Mouse (Mus musculus): ENCODE results near the gene Zmat5. TPM values are rescaled to one million over a fixed set of nuclear protein-coding genes. Genes with fewer than 3 reads are reported as not detected.

The Zmat5 gene
- polyA plus RNA-seq, 1 experiment: 40.2 TPM

DNA sequence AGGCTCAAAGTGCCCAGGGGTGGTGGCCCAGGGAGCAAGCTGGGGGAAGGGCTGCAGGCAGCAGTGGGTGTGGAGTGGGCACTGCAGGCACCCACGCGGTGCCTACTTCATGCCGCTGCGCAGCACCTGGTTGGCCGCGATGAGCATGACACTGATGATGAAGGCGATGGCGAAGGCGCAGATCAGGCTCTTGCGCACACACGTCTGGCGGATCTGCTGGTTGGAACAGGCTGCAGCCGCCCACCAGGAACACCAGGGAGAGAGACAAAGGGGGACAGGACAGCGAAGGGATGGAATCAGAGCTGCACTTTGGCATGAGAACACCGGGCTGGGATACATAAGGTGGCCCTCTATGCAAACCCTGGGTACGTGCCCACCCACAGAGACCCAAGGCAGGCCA lies 34.2 kb downstream of the Zmat5 start:
- no peak for TF ChIP-seq CTCF (IDR thresholded peaks at IDR 0.05; ENCODE audit: borderline replicate concordance, extremely low read depth, insufficient read depth, insufficient read length)
- TF ChIP-seq POLR2A (IDR thresholded peaks at IDR 0.05; ENCODE audit: borderline replicate concordance, extremely low read depth, insufficient read depth, insufficient read length, poor library complexity, severe bottlenecking): no peak
- DNase-seq (ENCODE audit: low read depth): no peak

DNA sequence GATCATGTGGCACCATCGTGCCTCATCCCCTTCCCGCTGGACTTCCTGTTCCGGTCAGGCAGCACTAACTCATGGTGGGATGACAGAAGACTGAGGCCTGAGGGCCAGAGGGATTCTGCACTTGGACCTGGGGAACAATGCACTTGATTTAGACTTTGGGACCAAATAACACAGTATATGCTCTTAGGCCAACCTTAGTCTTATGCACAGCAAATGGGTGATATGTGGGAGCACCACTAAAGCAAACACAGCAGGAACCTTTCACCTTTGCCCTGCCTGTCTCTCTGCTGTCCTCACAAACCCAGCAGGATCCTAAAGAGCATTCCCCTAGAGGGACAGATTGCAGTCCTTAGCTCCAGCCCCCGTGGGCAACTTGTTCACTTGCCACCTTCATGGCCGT lies 36.3 kb downstream of the Zmat5 start:
- TF ChIP-seq CTCF (IDR thresholded peaks at IDR 0.05; ENCODE audit: borderline replicate concordance, extremely low read depth, insufficient read depth, insufficient read length) (no peak), POLR2A (IDR thresholded peaks at IDR 0.05; ENCODE audit: borderline replicate concordance, extremely low read depth, insufficient read depth, insufficient read length, poor library complexity, severe bottlenecking) (no peak)
- DNase-seq (ENCODE audit: low read depth): no peak

DNA sequence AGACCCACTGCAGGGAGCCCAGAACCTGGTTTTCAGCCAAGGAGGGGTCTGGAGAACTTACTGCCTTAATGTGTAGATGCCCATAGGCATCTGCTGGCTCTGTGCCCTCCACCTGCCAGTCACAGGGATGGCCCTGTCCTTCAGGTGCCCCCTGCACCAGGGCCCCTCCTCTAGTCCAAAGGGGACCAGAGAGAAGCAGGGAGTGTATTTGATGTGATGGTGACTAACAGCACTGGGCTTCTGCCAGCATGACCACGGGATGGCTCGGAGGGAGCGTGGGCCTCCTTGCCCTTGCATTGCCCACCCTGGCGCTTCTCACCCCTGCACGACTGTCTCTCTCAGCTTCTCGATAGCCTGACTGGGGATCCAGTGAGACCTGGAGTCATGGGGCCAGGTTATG lies 40.2 kb downstream of the Zmat5 start:
- TF ChIP-seq POLR2A (IDR thresholded peaks at IDR 0.05; ENCODE audit: borderline replicate concordance, extremely low read depth, insufficient read depth, insufficient read length, poor library complexity, severe bottlenecking) (no peak), CTCF (IDR thresholded peaks at IDR 0.05; ENCODE audit: borderline replicate concordance, extremely low read depth, insufficient read depth, insufficient read length) (no peak)
- DNase-seq (ENCODE audit: low read depth): no peak

DNA sequence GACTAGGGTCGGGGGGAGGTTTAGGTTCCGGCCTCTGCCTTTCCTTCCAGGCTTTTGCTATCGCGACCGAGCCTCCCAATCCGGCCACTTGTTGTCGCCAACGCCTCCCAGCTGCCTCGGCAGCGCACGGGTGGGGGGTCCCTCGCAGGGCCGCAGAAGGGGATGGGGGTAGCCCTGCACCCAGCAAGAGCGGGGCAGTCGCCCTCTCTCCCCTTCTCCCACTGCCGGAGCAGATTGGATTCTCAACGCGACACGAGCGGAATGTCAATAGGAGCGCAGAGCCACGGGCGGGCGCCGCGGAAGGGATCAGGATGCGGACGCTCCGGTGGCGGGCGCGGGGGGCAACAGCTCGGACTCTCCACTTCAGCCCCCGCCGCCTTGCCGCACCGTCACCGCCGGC lies 41.5 kb downstream of the Zmat5 start:
- no peak for TF ChIP-seq CTCF (IDR thresholded peaks at IDR 0.05; ENCODE audit: borderline replicate concordance, extremely low read depth, insufficient read depth, insufficient read length)
- TF ChIP-seq POLR2A (IDR thresholded peaks at IDR 0.05; ENCODE audit: borderline replicate concordance, extremely low read depth, insufficient read depth, insufficient read length, poor library complexity, severe bottlenecking): no peak
- DNase-seq (ENCODE audit: low read depth): no peak

DNA sequence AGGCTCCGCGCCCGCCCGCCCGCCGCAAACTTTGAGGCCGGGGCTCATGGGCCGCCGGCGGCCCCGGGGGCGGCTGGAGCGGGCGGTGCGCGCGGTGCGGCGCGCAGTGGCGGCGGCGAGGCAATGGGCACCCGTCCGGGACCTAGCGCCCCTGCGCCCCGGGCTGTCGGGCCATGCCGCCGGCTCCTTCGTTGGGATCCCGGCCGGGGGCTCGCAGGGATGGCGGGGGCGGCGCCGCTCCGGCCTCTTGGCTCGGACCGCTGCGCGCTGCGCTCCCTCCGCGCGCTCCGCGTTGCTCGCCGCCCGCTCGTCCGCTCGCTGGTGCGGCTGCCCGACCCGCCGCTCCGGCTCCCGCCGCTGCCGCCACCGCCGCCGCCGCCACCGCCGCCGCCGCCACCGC lies 42.3 kb downstream of the Zmat5 start, which contains the start of gene Cabp7:
Gene Cabp7, minus strand, starts transcription at position 46 of the 400 bp plus-strand sequence.
- TF ChIP-seq POLR2A (IDR thresholded peaks at IDR 0.05; ENCODE audit: borderline replicate concordance, extremely low read depth, insufficient read depth, insufficient read length, poor library complexity, severe bottlenecking) (no peak), CTCF (IDR thresholded peaks at IDR 0.05; ENCODE audit: borderline replicate concordance, extremely low read depth, insufficient read depth, insufficient read length) (no peak)
- no peak for DNase-seq (ENCODE audit: low read depth)

DNA sequence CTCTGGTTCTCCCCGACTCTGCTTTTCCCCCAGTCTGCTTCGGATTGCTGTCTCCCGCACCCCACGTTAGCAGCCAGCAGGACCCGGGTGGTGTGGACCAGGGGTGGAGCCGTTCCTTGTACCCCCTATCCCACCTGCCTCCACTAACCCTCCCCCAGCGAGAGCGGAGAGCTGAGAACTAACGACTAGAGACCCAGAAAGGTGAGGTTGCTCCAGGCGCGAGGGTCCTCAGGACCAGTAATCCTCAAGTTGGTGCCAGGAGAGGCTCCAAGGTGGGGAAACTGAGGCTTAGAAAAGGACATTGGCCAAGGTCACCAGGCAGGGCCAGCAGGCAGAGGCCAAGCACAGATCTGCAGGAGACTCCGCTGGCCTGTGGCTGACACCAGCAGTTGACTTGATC lies 42.8 kb downstream of the Zmat5 start:
- DNase-seq (ENCODE audit: low read depth): no peak
- TF ChIP-seq POLR2A (IDR thresholded peaks at IDR 0.05; ENCODE audit: borderline replicate concordance, extremely low read depth, insufficient read depth, insufficient read length, poor library complexity, severe bottlenecking): no peak
- TF ChIP-seq CTCF (IDR thresholded peaks at IDR 0.05; ENCODE audit: borderline replicate concordance, extremely low read depth, insufficient read depth, insufficient read length): no peak

DNA sequence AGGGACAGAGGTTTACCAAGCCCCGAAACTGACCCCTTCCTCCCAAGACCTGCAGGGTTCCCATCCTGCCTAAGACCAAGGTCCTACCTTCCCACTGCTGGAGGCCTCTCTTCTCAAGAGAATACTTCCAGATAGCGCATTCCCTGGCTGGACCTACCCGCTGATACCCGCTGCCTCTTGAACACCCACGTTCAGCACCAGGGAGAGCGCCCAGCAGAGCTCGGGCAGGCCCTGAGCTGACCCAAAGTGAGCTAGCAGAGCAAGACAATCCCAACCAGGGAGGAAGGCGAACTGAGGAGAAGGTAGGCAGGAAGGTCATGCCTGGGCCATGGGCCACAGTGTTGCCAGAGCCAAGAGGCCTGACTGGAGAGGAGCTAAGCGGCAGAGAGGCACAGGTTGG lies 45.8 kb downstream of the Zmat5 start:
- no peak for DNase-seq (ENCODE audit: low read depth)
- TF ChIP-seq CTCF (IDR thresholded peaks at IDR 0.05; ENCODE audit: borderline replicate concordance, extremely low read depth, insufficient read depth, insufficient read length): no peak
- no peak for TF ChIP-seq POLR2A (IDR thresholded peaks at IDR 0.05; ENCODE audit: borderline replicate concordance, extremely low read depth, insufficient read depth, insufficient read length, poor library complexity, severe bottlenecking)

DNA sequence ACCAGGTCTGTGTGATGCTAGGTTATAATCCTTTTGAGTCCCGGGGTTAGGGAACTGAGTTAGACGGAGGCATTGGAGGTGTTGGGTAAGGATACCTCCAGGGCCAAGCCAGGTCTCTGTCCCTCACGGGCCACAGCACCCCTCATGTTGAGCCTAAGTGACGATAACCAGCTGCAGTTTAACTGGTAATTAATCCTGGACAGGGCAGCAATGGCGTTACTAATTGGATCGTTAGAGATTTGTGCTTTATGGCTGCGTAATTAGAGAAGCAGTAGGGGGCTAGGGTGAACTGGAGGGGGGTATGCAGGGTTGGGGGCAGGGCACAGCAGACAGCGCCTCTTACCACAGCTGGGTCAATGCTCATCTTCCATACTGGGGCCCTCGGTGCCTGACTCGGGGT lies 48.4 kb downstream of the Zmat5 start:
- DNase-seq (ENCODE audit: low read depth): no peak
- TF ChIP-seq CTCF (IDR thresholded peaks at IDR 0.05; ENCODE audit: borderline replicate concordance, extremely low read depth, insufficient read depth, insufficient read length) (no peak), POLR2A (IDR thresholded peaks at IDR 0.05; ENCODE audit: borderline replicate concordance, extremely low read depth, insufficient read depth, insufficient read length, poor library complexity, severe bottlenecking) (no peak)

DNA sequence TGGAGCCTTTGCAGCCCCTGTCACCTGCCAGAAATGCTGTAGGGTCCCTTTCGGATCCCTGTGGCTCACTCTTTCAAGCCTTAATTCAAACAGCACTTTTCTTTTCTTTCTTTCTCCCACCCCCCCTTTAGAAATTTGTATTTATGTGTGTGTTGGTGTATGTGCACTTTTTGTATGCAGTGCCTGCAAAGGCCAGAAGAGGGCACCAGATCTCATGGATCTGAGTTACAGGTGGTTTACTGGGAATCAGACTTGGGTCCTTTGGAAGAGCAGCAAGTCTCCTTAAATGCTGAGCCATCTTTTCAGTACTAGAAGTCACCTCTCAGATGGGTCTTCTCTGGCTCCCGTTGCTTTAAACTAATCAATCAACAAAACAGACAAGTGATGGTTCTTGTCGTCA lies 49.6 kb downstream of the Zmat5 start:
- no peak for DNase-seq (ENCODE audit: low read depth)
- TF ChIP-seq POLR2A (IDR thresholded peaks at IDR 0.05; ENCODE audit: borderline replicate concordance, extremely low read depth, insufficient read depth, insufficient read length, poor library complexity, severe bottlenecking): no peak
- peak; percentile 29; the same call in 1 of the 2 replicates for TF ChIP-seq CTCF (IDR thresholded peaks at IDR 0.05; ENCODE audit: borderline replicate concordance, extremely low read depth, insufficient read depth, insufficient read length)

DNA sequence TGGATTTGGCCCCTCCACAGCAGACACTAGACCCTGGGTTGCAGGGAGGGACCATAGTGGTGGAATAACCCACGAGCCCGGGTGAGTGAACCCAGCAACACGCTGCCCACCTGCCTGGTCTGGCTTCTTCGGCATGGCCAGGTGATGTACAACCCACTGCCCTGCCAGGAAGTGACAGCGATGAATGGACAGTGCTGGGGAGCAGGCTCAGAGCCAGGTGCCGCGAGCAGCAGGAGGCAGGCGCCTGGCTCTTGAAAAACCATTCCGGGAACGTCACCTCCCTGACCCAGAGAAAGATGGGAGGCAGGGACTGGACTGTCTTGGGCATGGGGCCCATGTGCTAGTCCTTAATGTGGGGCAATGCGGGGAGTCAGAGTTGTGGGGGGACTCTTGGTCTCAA lies 50.4 kb downstream of the Zmat5 start:
- no peak for DNase-seq (ENCODE audit: low read depth)
- no peak for TF ChIP-seq CTCF (IDR thresholded peaks at IDR 0.05; ENCODE audit: borderline replicate concordance, extremely low read depth, insufficient read depth, insufficient read length)
- no peak for TF ChIP-seq POLR2A (IDR thresholded peaks at IDR 0.05; ENCODE audit: borderline replicate concordance, extremely low read depth, insufficient read depth, insufficient read length, poor library complexity, severe bottlenecking)

DNA sequence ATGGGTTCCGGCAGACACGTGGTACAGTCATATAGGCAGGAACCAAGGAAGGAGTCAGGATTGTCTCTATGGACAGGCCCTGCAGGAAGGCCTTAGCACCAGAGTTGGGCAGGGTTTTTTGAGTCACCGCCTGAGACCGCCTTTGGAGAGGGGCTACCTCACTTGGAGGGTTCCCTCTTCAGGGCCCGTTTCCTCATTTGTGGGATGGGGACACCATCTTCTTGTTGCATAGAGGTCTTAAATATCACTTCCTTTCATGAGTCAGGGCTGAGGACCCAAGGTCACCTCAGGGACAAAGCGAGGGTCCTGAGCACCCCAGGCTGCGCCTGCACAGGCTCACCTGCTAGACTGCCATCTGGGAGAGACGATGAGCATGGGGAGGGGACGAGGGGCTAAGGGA lies 52.0 kb downstream of the Zmat5 start:
- DNase-seq (ENCODE audit: low read depth): no peak
- no peak for TF ChIP-seq CTCF (IDR thresholded peaks at IDR 0.05; ENCODE audit: borderline replicate concordance, extremely low read depth, insufficient read depth, insufficient read length)
- TF ChIP-seq POLR2A (IDR thresholded peaks at IDR 0.05; ENCODE audit: borderline replicate concordance, extremely low read depth, insufficient read depth, insufficient read length, poor library complexity, severe bottlenecking): no peak

DNA sequence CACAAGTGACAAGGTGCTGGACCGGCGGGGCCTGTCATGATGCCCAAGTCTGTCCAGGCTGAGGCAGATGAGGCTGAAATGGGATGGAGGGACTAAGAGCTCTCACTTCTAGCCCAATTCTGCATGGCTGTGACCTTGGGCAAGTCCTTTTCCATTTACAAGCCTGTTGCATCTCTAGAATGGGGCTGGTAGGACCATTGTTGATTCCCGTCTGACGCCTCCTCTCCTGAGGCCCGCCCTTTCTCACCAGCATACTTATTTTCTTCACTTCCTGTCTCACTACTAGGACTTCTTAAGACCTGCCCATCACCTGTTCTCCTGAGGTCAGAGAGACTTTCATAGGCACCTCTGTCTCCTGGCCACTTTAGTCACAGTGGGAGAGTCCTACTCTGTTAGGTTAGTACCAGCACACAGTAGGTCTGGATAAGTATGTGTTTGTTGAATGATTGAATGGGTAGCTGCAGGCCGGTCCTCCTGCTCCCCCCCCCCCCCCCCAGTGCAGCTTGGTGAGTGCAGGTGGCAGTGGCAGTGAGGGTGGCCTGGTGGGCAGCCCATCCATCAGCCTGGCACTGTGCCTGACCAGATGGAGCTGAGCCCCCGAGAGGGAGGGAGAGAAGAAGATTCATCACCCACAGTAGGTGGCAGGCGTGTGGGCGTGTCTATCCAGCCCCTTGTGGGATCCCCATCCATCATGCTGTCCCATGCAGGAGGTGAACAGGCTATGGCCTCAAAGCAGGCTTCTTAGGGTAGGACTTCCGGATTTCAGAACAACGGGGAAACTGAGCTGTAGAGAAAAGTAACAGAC lies 52.7 kb downstream of the Zmat5 start:
- TF ChIP-seq CTCF (IDR thresholded peaks at IDR 0.05; ENCODE audit: borderline replicate concordance, extremely low read depth, insufficient read depth, insufficient read length) (no peak), POLR2A (IDR thresholded peaks at IDR 0.05; ENCODE audit: borderline replicate concordance, extremely low read depth, insufficient read depth, insufficient read length, poor library complexity, severe bottlenecking) (no peak)
- DNase-seq (ENCODE audit: low read depth): peak; percentile 57

Data from brain, embryonic 14.5 days (tissue).